Mouse (Mus musculus) small intestine, adult 2 months (tissue): ENCODE data around the gene Cars2. TPM values are rescaled to one million over a fixed set of nuclear protein-coding genes. Genes with fewer than 3 reads are reported as not detected.

Experiments used
- H3K27ac ChIP-seq: fragments of 200-500 bp; 2 replicates; pipeline ENCODE4 v1.5.1; 2012; ENCODE audit warnings: low read depth, low read length, control low read depth, inconsistent platforms; ENCODE audit not compliant: insufficient read depth
- H3K27me3 ChIP-seq: fragments of 200-500 bp; 2 replicates; pipeline ENCODE4 v1.6.1; 2012; ENCODE audit warnings: mild to moderate bottlenecking, moderate library complexity, low read length, inconsistent platforms; ENCODE audit not compliant: control insufficient read depth, insufficient read depth
- H3K36me3 ChIP-seq: fragments of 200-500 bp; 2 replicates; pipeline ENCODE4 v1.6.1; 2012; ENCODE audit warnings: mild to moderate bottlenecking, low read length, control low read depth, inconsistent platforms; ENCODE audit not compliant: control insufficient read depth, insufficient read depth
- H3K4me1 ChIP-seq: fragments of 200-500 bp; 2 replicates; pipeline ENCODE4 v1.6.1; 2012; ENCODE audit warnings: low read length, inconsistent platforms, mixed read lengths; ENCODE audit not compliant: control insufficient read depth, insufficient read depth, insufficient read length
- H3K4me3 ChIP-seq: fragments of 200-500 bp; 2 replicates; pipeline ENCODE4 v1.5.1; 2012; ENCODE audit warnings: low read depth, mild to moderate bottlenecking, control low read depth, inconsistent platforms, low read length, moderate library complexity
- CTCF ChIP-seq: fragments of 200-500 bp; IDR thresholded peaks from 2 replicates; pipeline ENCODE4 v1.5.1; 2012; ENCODE audit warnings: low read depth, mild to moderate bottlenecking, control low read depth, inconsistent platforms, low read length, moderate library complexity, mixed read lengths; ENCODE audit not compliant: insufficient replicate concordance, insufficient read length; ENCODE audit errors: extremely low read depth
- POLR2A ChIP-seq: fragments of 200-500 bp; IDR thresholded peaks from 2 replicates; pipeline ENCODE4 v1.6.1; 2012; ENCODE audit warnings: low read depth, mild to moderate bottlenecking, control low read depth, inconsistent platforms, low read length, moderate library complexity
- WGBS: fragments of 180-500 bp; shearing (Covaris S2); methylation state at CpG from one replicate; pipeline ENCODE4 v1.1.7; 2018; 5-methylcytosine and 5-hydroxymethylcytosine counted together
- polyA plus RNA-seq: library from polyadenylated mRNA; depleted of rRNA; stranded (reverse); fragments of >200 nt; gene quantifications from 2 replicates; pipeline ENCODE4 v1.2.3, GENCODE M21; 2012

Gene Cars2
- polyA plus RNA-seq, 1 experiment, result 46.2 TPM

DNA sequence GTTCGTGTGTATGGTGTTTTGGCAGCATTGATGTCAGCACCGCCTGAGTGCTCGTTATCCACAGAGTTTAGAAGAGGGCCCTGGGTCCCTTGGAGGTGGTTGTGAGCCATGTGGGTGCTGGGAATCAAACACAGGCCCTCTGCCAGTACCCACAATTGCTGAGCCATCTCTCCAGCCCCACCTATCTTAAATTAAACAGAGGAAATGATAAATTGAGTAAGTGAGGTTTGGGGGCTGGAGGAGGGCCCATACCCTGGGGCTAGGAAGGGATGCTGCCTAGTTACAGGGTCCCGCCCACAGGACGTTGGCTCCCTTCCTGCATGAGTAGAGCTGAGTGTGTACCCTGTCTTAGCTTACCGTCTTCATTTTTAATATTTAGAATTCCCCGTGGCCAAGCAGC lies 14.1 kb upstream of the Cars2 start:
- no peak overlapping the region for H3K4me3 ChIP-seq
- TF ChIP-seq POLR2A, result no peak
- no peak for TF ChIP-seq CTCF
- no peaks in the 10 kb centered on the region for H3K27me3 ChIP-seq
- 81% methylated on average over 7 of the region's 7 CpGs for WGBS
- peaks cover 18% of the 10 kb centered on the region for H3K36me3 ChIP-seq
- no peaks in the 10 kb centered on the region for H3K4me1 ChIP-seq
- H3K27ac ChIP-seq, result no peak overlapping the region

DNA sequence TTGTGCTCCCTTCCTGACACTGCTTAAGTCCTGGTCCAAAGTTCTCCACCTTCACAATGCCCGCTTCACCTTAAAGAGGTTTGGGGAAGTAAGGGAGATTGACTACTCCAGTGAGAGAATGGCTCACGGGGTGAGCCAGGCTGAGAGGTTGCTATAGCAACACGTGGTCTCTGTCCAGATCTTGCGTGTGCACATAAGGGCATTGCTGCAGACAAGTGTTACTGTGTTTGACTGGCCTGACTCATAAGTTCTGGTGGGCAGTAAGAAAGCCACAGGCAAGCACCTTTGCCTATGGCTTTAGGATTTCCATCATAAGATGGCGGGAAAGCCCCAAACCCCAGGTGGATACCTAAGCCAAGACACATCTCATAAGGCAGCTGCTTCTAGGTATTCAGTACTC lies 13.7 kb upstream of the Cars2 start:
- TF ChIP-seq POLR2A (no peak), CTCF (no peak)
- H3K27me3 ChIP-seq, result no peaks in the 10 kb centered on the region
- no peaks in the 10 kb centered on the region for H3K4me1 ChIP-seq
- H3K27ac ChIP-seq, result no peak overlapping the region
- peaks cover 18% of the 10 kb centered on the region for H3K36me3 ChIP-seq
- 84% methylated on average over 5 of the region's 5 CpGs for WGBS
- H3K4me3 ChIP-seq, result no peak overlapping the region

DNA sequence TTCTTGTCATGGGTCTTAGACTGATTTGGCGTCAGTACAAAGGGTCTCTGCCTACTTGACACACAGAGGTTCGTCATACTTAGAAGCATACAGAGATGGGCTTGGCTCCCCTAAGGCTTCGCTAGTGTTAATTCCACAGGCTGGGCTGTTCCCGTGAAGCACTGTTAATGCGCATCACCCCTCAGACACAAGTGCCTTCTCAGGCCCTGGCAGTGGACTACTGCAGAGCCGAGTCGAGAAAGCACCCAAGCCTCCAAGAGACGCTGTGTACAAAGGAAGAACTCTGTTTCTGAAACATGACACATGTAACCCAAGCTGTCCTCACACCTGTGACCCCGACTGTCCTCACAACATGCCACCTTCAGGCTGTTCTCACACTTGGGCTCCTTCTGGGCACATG lies 9.6 kb upstream of the Cars2 start:
- Histone ChIP-seq H3K4me3 (no peak overlapping the region), H3K27ac (no peak overlapping the region), H3K4me1 (no peaks in the 10 kb centered on the region), H3K36me3 (peaks cover 17% of the 10 kb centered on the region), H3K27me3 (no peaks in the 10 kb centered on the region)
- no peak for TF ChIP-seq CTCF
- TF ChIP-seq POLR2A, result no peak
- 83% methylated on average over 9 of the region's 9 CpGs for WGBS

DNA sequence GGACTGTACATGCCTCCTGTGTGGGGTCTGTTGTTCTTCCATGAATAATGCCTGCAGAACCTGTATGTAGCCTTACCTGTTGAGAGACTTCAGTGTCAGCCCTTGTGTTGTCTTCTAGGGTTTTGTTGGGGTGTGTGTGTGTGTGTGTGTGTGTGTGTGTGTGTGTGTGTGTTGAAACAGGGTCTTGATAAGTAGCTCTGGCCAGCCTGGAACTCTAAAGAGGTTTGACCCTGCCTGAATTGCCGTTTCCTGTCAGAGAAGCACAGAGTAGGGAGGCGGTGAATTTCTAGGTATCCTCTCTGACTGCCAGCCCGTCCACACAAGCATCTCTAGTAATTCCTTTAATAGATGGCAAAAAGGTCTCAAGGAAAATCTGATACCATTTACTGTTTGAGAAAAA lies 8.9 kb upstream of the Cars2 start:
- TF ChIP-seq POLR2A, result no peak
- TF ChIP-seq CTCF, result no peak
- Histone ChIP-seq H3K4me3 (no peak overlapping the region), H3K4me1 (peaks cover 3% of the 10 kb centered on the region; the same call in 1 of the 2 replicates), H3K36me3 (peaks cover 17% of the 10 kb centered on the region), H3K27me3 (no peaks in the 10 kb centered on the region), H3K27ac (no peak overlapping the region)
- 83% methylated on average over 3 of the region's 3 CpGs for WGBS

- Histone ChIP-seq H3K27ac (peak overlapping the region; percentile 91), H3K4me1 (peaks cover 3% of the 10 kb centered on the region; the same call in 1 of the 2 replicates), H3K36me3 (peaks cover 10% of the 10 kb centered on the region), H3K27me3 (no peaks in the 10 kb centered on the region), H3K4me3 (peak overlapping the region; percentile 98)
- under 1% methylated on average over 67 of the region's 67 CpGs for WGBS
- TF ChIP-seq POLR2A (peak; percentile 100), CTCF (no peak)
These were observed 7.4 kb upstream of the Cars2 start for GRCm38 (mm10) chr8:11557768-11558629.

GRCm38 (mm10) chr8:11557424-11557767 lies 6.8 kb upstream of the Cars2 start:
- H3K4me3 ChIP-seq, result peak overlapping the region; percentile 78
- peaks cover 3% of the 10 kb centered on the region; the same call in 1 of the 2 replicates for H3K4me1 ChIP-seq
- H3K27ac ChIP-seq, result peak overlapping the region; percentile 91
- H3K27me3 ChIP-seq, result no peaks in the 10 kb centered on the region
- TF ChIP-seq POLR2A, result no peak
- no peak for TF ChIP-seq CTCF
- peaks cover 10% of the 10 kb centered on the region for H3K36me3 ChIP-seq
- WGBS, result under 1% methylated on average over 32 of the region's 32 CpGs

GRCm38 (mm10) chr8:11556691-11557423 lies 6.3 kb upstream of the Cars2 start:
- Histone ChIP-seq H3K4me3 (peak overlapping the region; percentile 78), H3K27ac (peak overlapping the region; percentile 91), H3K27me3 (no peaks in the 10 kb centered on the region), H3K4me1 (peaks cover 3% of the 10 kb centered on the region; the same call in 1 of the 2 replicates), H3K36me3 (peaks cover 6% of the 10 kb centered on the region)
- under 1% methylated on average over 84 of the region's 85 CpGs for WGBS
- TF ChIP-seq POLR2A, result no peak
- TF ChIP-seq CTCF, result no peak
